Mouse (Mus musculus): ENCODE data around the gene 1810049J17Rik. TPM values are rescaled to one million over a fixed set of nuclear protein-coding genes. Genes with fewer than 3 reads are reported as not detected.

The 1810049J17Rik gene
- polyA plus RNA-seq, 1 experiment from 2014 or later, result 0.67 TPM

- H3K4me3 ChIP-seq (ENCODE audit: low read length), result no peak overlapping the region
- no peaks in the 10 kb centered on the region for H3K27me3 ChIP-seq (ENCODE audit: control insufficient read depth, insufficient read depth, low read depth, low read length)
- H3K4me1 ChIP-seq (replicated peaks; ENCODE audit: control insufficient read depth, insufficient read depth, low read length), result peaks cover 6% of the 10 kb centered on the region
- ATAC-seq (ENCODE audit: low read depth), result no peak
- H3K27ac ChIP-seq (ENCODE audit: low read length), result no peak overlapping the region
- no peaks in the 10 kb centered on the region for H3K36me3 ChIP-seq (ENCODE audit: control insufficient read depth, insufficient read depth, low read length)
- H3K9ac ChIP-seq (ENCODE audit: low read length), result no peak overlapping the region
- H3K4me2 ChIP-seq (ENCODE audit: low read depth, low read length), result no peak overlapping the region
- no peaks in the 10 kb centered on the region for H3K9me3 ChIP-seq (ENCODE audit: control insufficient read depth, low read length)
- 62% methylated on average over 15 of the region's 15 CpGs for WGBS
These were observed 43.8 kb upstream of the 1810049J17Rik start for GRCm38 (mm10) chr15:12365416-12366071.

- H3K9ac ChIP-seq (ENCODE audit: low read length), result no peak overlapping the region
- no peaks in the 10 kb centered on the region for H3K9me3 ChIP-seq (ENCODE audit: control insufficient read depth, low read length)
- ATAC-seq (ENCODE audit: low read depth), result no peak
- WGBS, result 80% methylated on average over 4 of the region's 4 CpGs
- no peaks in the 10 kb centered on the region for H3K36me3 ChIP-seq (ENCODE audit: control insufficient read depth, insufficient read depth, low read length)
- H3K4me3 ChIP-seq (ENCODE audit: low read length), result no peak overlapping the region
- H3K27me3 ChIP-seq (ENCODE audit: control insufficient read depth, insufficient read depth, low read depth, low read length), result no peaks in the 10 kb centered on the region
- H3K4me2 ChIP-seq (ENCODE audit: low read depth, low read length), result no peak overlapping the region
- no peak overlapping the region for H3K27ac ChIP-seq (ENCODE audit: low read length)
- peaks cover 6% of the 10 kb centered on the region for H3K4me1 ChIP-seq (replicated peaks; ENCODE audit: control insufficient read depth, insufficient read depth, low read length)
These were observed 42.4 kb upstream of the 1810049J17Rik start for GRCm38 (mm10) chr15:12364096-12364495.

DNA sequence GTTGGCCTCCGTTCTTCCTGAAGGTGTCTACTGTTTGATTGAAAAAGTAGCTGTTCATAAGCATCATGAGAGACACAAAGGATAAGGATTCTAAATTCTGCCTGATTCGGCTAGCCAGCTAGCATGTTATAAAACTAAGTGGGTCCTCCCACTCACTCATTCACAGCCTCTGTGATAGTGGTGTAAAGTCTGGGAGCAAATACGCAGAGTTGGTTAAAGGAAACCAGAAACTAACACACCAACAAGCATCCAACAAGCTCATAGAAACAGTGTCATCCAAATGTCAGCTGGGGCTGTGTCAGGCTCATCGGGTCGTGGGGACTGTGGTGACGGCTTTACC is 41.0 kb upstream of the 1810049J17Rik start:
- no peak for ATAC-seq (ENCODE audit: low read depth)
- Histone ChIP-seq H3K27me3 (ENCODE audit: control insufficient read depth, insufficient read depth, low read depth, low read length) (no peaks in the 10 kb centered on the region), H3K9ac (ENCODE audit: low read length) (no peak overlapping the region), H3K4me1 (replicated peaks; ENCODE audit: control insufficient read depth, insufficient read depth, low read length) (peaks cover 5% of the 10 kb centered on the region), H3K9me3 (ENCODE audit: control insufficient read depth, low read length) (no peaks in the 10 kb centered on the region), H3K4me3 (ENCODE audit: low read length) (no peak overlapping the region), H3K27ac (ENCODE audit: low read length) (no peak overlapping the region), H3K4me2 (ENCODE audit: low read depth, low read length) (no peak overlapping the region), H3K36me3 (ENCODE audit: control insufficient read depth, insufficient read depth, low read length) (no peaks in the 10 kb centered on the region)
- WGBS, result 81% methylated on average over 6 of the region's 6 CpGs

DNA sequence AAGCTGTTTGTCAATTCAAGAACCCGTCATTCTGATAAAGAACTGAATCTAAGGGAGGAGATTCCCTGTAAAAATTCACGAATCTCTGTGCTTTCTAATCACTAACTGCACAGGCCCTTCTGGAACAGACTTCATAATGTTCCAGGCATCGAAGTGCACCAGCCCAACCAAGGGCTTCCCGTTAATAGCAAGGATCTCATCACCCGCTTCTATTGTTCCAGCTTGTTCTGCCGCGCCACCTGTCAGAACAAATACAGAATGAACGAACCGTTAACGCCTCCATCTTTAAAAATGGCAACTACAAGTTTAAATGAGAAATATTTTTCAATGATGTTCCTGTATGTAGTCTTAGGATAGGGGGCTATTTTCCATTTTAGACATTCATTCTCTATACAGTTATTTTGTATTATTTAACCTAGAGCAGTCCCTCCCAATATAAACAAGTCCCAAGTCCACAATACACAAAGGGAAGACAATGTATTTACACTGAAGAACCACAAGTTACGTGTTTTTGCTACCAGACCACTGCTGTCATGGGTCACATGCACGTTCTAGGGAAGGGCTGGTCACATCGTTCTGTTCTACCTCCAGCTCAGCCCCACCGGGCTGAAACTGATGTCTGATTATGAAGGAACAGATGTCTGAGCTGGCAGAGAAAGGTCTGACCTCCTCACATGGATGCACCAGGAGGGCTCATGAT is 40.5 kb upstream of the 1810049J17Rik start:
- no peak overlapping the region for H3K27ac ChIP-seq (ENCODE audit: low read length)
- H3K36me3 ChIP-seq (ENCODE audit: control insufficient read depth, insufficient read depth, low read length), result no peaks in the 10 kb centered on the region
- no peak overlapping the region for H3K4me3 ChIP-seq (ENCODE audit: low read length)
- H3K4me2 ChIP-seq (ENCODE audit: low read depth, low read length), result no peak overlapping the region
- no peaks in the 10 kb centered on the region for H3K9me3 ChIP-seq (ENCODE audit: control insufficient read depth, low read length)
- peaks cover 3% of the 10 kb centered on the region; the same call in 1 of the 2 replicates for H3K4me1 ChIP-seq (replicated peaks; ENCODE audit: control insufficient read depth, insufficient read depth, low read length)
- no peak overlapping the region for H3K9ac ChIP-seq (ENCODE audit: low read length)
- no peaks in the 10 kb centered on the region for H3K27me3 ChIP-seq (ENCODE audit: control insufficient read depth, insufficient read depth, low read depth, low read length)
- no peak for ATAC-seq (ENCODE audit: low read depth)
- WGBS, result 86% methylated on average over 14 of the region's 14 CpGs

GRCm38 (mm10) chr15:12360519-12361212 is 39.0 kb upstream of the 1810049J17Rik start:
- Histone ChIP-seq H3K27me3 (ENCODE audit: control insufficient read depth, insufficient read depth, low read depth, low read length) (no peaks in the 10 kb centered on the region), H3K36me3 (ENCODE audit: control insufficient read depth, insufficient read depth, low read length) (peaks cover 3% of the 10 kb centered on the region; the same call in 1 of the 2 replicates), H3K4me1 (replicated peaks; ENCODE audit: control insufficient read depth, insufficient read depth, low read length) (no peaks in the 10 kb centered on the region), H3K4me3 (ENCODE audit: low read length) (no peak overlapping the region), H3K27ac (ENCODE audit: low read length) (no peak overlapping the region), H3K9me3 (ENCODE audit: control insufficient read depth, low read length) (no peaks in the 10 kb centered on the region), H3K4me2 (ENCODE audit: low read depth, low read length) (no peak overlapping the region), H3K9ac (ENCODE audit: low read length) (no peak overlapping the region)
- peak; percentile 80 for ATAC-seq (ENCODE audit: low read depth)
- WGBS, result 66% methylated on average over 19 of the region's 19 CpGs

DNA sequence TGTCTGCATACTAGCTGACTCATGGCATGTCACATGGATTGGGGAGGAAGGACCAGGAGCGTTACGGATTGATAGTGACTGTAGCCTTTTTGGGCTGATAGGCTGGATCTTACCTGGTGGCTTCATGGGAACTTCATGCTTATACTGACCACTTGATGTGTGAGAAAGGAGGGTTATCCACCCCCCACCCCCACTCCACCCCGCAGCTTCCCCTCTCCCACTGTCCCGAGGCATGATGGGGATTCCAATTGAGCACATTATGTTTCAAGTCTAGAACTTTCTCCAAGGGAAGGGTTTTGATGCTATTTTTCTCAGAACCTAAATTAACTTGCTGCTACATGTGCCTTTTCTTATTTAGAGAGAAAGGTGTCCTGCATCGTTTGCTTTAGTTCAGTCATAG is 36.7 kb upstream of the 1810049J17Rik start:
- Histone ChIP-seq H3K9ac (ENCODE audit: low read length) (no peak overlapping the region), H3K27me3 (ENCODE audit: control insufficient read depth, insufficient read depth, low read depth, low read length) (no peaks in the 10 kb centered on the region), H3K4me3 (ENCODE audit: low read length) (no peak overlapping the region), H3K36me3 (ENCODE audit: control insufficient read depth, insufficient read depth, low read length) (peaks cover 12% of the 10 kb centered on the region; the same call in 1 of the 2 replicates), H3K27ac (ENCODE audit: low read length) (no peak overlapping the region), H3K9me3 (ENCODE audit: control insufficient read depth, low read length) (no peaks in the 10 kb centered on the region), H3K4me2 (ENCODE audit: low read depth, low read length) (no peak overlapping the region), H3K4me1 (replicated peaks; ENCODE audit: control insufficient read depth, insufficient read depth, low read length) (no peaks in the 10 kb centered on the region)
- 94% methylated on average over 5 of the region's 5 CpGs for WGBS
- no peak for ATAC-seq (ENCODE audit: low read depth)

GRCm38 (mm10) chr15:12357459-12357858 is 35.8 kb upstream of the 1810049J17Rik start:
- H3K36me3 ChIP-seq (ENCODE audit: control insufficient read depth, insufficient read depth, low read length), result peaks cover 17% of the 10 kb centered on the region; the same call in 1 of the 2 replicates

GRCm38 (mm10) chr15:12355907-12356306 is 34.2 kb upstream of the 1810049J17Rik start:
- H3K9me3 ChIP-seq (ENCODE audit: control insufficient read depth, low read length), result no peaks in the 10 kb centered on the region
- no peak overlapping the region for H3K4me2 ChIP-seq (ENCODE audit: low read depth, low read length)
- H3K36me3 ChIP-seq (ENCODE audit: control insufficient read depth, insufficient read depth, low read length), result peaks cover 24% of the 10 kb centered on the region; the same call in 1 of the 2 replicates
- no peaks in the 10 kb centered on the region for H3K4me1 ChIP-seq (replicated peaks; ENCODE audit: control insufficient read depth, insufficient read depth, low read length)
- 53% methylated on average over 7 of the region's 7 CpGs for WGBS
- H3K27ac ChIP-seq (ENCODE audit: low read length), result no peak overlapping the region
- H3K27me3 ChIP-seq (ENCODE audit: control insufficient read depth, insufficient read depth, low read depth, low read length), result no peaks in the 10 kb centered on the region
- H3K4me3 ChIP-seq (ENCODE audit: low read length), result no peak overlapping the region
- ATAC-seq (ENCODE audit: low read depth), result 0 out of 2 replicates have a peak, but pooled peaks have one; percentile 21
- no peak overlapping the region for H3K9ac ChIP-seq (ENCODE audit: low read length)

More at GRCm38 (mm10) chr15:12357459-12357858, 35.8 kb upstream of the 1810049J17Rik start:
- Histone ChIP-seq H3K9me3 (ENCODE audit: control insufficient read depth, low read length) (no peaks in the 10 kb centered on the region), H3K4me1 (replicated peaks; ENCODE audit: control insufficient read depth, insufficient read depth, low read length) (no peaks in the 10 kb centered on the region), H3K4me2 (ENCODE audit: low read depth, low read length) (no peak overlapping the region), H3K27me3 (ENCODE audit: control insufficient read depth, insufficient read depth, low read depth, low read length) (no peaks in the 10 kb centered on the region), H3K4me3 (ENCODE audit: low read length) (no peak overlapping the region), H3K27ac (ENCODE audit: low read length) (no peak overlapping the region), H3K9ac (ENCODE audit: low read length) (no peak overlapping the region)
- ATAC-seq (ENCODE audit: low read depth), result no peak

- H3K27ac ChIP-seq (ENCODE audit: low read length), result no peak overlapping the region
- H3K27me3 ChIP-seq (ENCODE audit: control insufficient read depth, insufficient read depth, low read depth, low read length), result no peaks in the 10 kb centered on the region
- no peak for ATAC-seq (ENCODE audit: low read depth)
- WGBS, result 82% methylated on average over 6 of the region's 6 CpGs
- no peak overlapping the region for H3K4me2 ChIP-seq (ENCODE audit: low read depth, low read length)
- no peak overlapping the region for H3K9ac ChIP-seq (ENCODE audit: low read length)
- no peaks in the 10 kb centered on the region for H3K9me3 ChIP-seq (ENCODE audit: control insufficient read depth, low read length)
- H3K4me3 ChIP-seq (ENCODE audit: low read length), result no peak overlapping the region
- no peaks in the 10 kb centered on the region for H3K4me1 ChIP-seq (replicated peaks; ENCODE audit: control insufficient read depth, insufficient read depth, low read length)
- peaks cover 26% of the 10 kb centered on the region; the same call in 1 of the 2 replicates for H3K36me3 ChIP-seq (ENCODE audit: control insufficient read depth, insufficient read depth, low read length)
These were observed 33.6 kb upstream of the 1810049J17Rik start for GRCm38 (mm10) chr15:12355261-12355660.

Measured in lung, embryonic 16.5 days (tissue).